Mouse (Mus musculus): ENCODE results near the gene Ppp1r9b. TPM values are rescaled to one million over a fixed set of nuclear protein-coding genes. Genes with fewer than 3 reads are reported as not detected.

Gene Ppp1r9b
- polyA plus RNA-seq, 1 experiment: 29.9 TPM

- no peak overlapping the region for H3K27ac ChIP-seq (ENCODE audit: insufficient read depth, low read depth, low read length)
- DNase-seq: no peak
- no peaks in the 10 kb centered on the region for H3K36me3 ChIP-seq (ENCODE audit: control insufficient read depth, insufficient read depth, low read length)
- H3K4me1 ChIP-seq (ENCODE audit: control insufficient read depth, insufficient read depth, low read length): no peaks in the 10 kb centered on the region
- no peaks in the 10 kb centered on the region for H3K27me3 ChIP-seq (replicated peaks; ENCODE audit: control insufficient read depth, insufficient read depth, low read length)
- 46% methylated on average over 9 of the region's 9 CpGs for WGBS
- TF ChIP-seq CTCF (conservative IDR thresholded peaks at IDR 0.05; ENCODE audit: insufficient read depth, insufficient read length, low read depth, low read length) (no peak), POLR2A (IDR thresholded peaks at IDR 0.05; ENCODE audit: low read depth, low read length) (no peak)
- H3K4me3 ChIP-seq (ENCODE audit: insufficient read depth, low read depth, low read length): no peak overlapping the region
Measured at GRCm38 (mm10) chr11:94978178-94978915, 12.5 kb upstream of the Ppp1r9b start.

GRCm38 (mm10) chr11:94978947-94979346, 11.9 kb upstream of the Ppp1r9b start:
- Histone ChIP-seq H3K4me1 (ENCODE audit: control insufficient read depth, insufficient read depth, low read length) (no peaks in the 10 kb centered on the region), H3K36me3 (ENCODE audit: control insufficient read depth, insufficient read depth, low read length) (no peaks in the 10 kb centered on the region), H3K27ac (ENCODE audit: insufficient read depth, low read depth, low read length) (no peak overlapping the region; the same call in 1 of the 2 replicates), H3K4me3 (ENCODE audit: insufficient read depth, low read depth, low read length) (no peak overlapping the region; the same call in 1 of the 2 replicates), H3K27me3 (replicated peaks; ENCODE audit: control insufficient read depth, insufficient read depth, low read length) (no peaks in the 10 kb centered on the region)
- TF ChIP-seq POLR2A (IDR thresholded peaks at IDR 0.05; ENCODE audit: low read depth, low read length): peak; percentile 37
- peak; percentile 99 for TF ChIP-seq CTCF (conservative IDR thresholded peaks at IDR 0.05; ENCODE audit: insufficient read depth, insufficient read length, low read depth, low read length)
- peak; percentile 98 for DNase-seq
- 1% methylated on average over 20 of the region's 20 CpGs for WGBS

GRCm38 (mm10) chr11:94979462-94980179, 11.2 kb upstream of the Ppp1r9b start:
- TF ChIP-seq POLR2A (IDR thresholded peaks at IDR 0.05; ENCODE audit: low read depth, low read length) (no peak), CTCF (conservative IDR thresholded peaks at IDR 0.05; ENCODE audit: insufficient read depth, insufficient read length, low read depth, low read length) (no peak)
- no peaks in the 10 kb centered on the region for H3K36me3 ChIP-seq (ENCODE audit: control insufficient read depth, insufficient read depth, low read length)
- H3K27me3 ChIP-seq (replicated peaks; ENCODE audit: control insufficient read depth, insufficient read depth, low read length): no peaks in the 10 kb centered on the region
- H3K4me3 ChIP-seq (ENCODE audit: insufficient read depth, low read depth, low read length): no peak overlapping the region
- no peaks in the 10 kb centered on the region for H3K4me1 ChIP-seq (ENCODE audit: control insufficient read depth, insufficient read depth, low read length)
- DNase-seq: no peak
- 71% methylated on average over 11 of the region's 11 CpGs for WGBS
- H3K27ac ChIP-seq (ENCODE audit: insufficient read depth, low read depth, low read length): no peak overlapping the region

- DNase-seq: no peak
- 64% methylated on average over 1 of the region's 1 CpGs for WGBS
- Histone ChIP-seq H3K27ac (ENCODE audit: insufficient read depth, low read depth, low read length) (no peak overlapping the region), H3K36me3 (ENCODE audit: control insufficient read depth, insufficient read depth, low read length) (no peaks in the 10 kb centered on the region), H3K4me1 (ENCODE audit: control insufficient read depth, insufficient read depth, low read length) (peaks cover 16% of the 10 kb centered on the region), H3K4me3 (ENCODE audit: insufficient read depth, low read depth, low read length) (no peak overlapping the region), H3K27me3 (replicated peaks; ENCODE audit: control insufficient read depth, insufficient read depth, low read length) (no peaks in the 10 kb centered on the region)
- no peak for TF ChIP-seq POLR2A (IDR thresholded peaks at IDR 0.05; ENCODE audit: low read depth, low read length)
- no peak for TF ChIP-seq CTCF (conservative IDR thresholded peaks at IDR 0.05; ENCODE audit: insufficient read depth, insufficient read length, low read depth, low read length)
Measured at GRCm38 (mm10) chr11:94985140-94985539, 5.7 kb upstream of the Ppp1r9b start.

GRCm38 (mm10) chr11:94985822-94986221, 5.0 kb upstream of the Ppp1r9b start:
- no peak overlapping the region for H3K4me3 ChIP-seq (ENCODE audit: insufficient read depth, low read depth, low read length)
- WGBS: 76% methylated on average over 5 of the region's 5 CpGs
- DNase-seq: no peak
- H3K27ac ChIP-seq (ENCODE audit: insufficient read depth, low read depth, low read length): no peak overlapping the region
- peaks cover 16% of the 10 kb centered on the region for H3K4me1 ChIP-seq (ENCODE audit: control insufficient read depth, insufficient read depth, low read length)
- H3K36me3 ChIP-seq (ENCODE audit: control insufficient read depth, insufficient read depth, low read length): no peaks in the 10 kb centered on the region
- H3K27me3 ChIP-seq (replicated peaks; ENCODE audit: control insufficient read depth, insufficient read depth, low read length): no peaks in the 10 kb centered on the region
- TF ChIP-seq CTCF (conservative IDR thresholded peaks at IDR 0.05; ENCODE audit: insufficient read depth, insufficient read length, low read depth, low read length) (no peak), POLR2A (IDR thresholded peaks at IDR 0.05; ENCODE audit: low read depth, low read length) (no peak)

- no peak for DNase-seq
- H3K27me3 ChIP-seq (replicated peaks; ENCODE audit: control insufficient read depth, insufficient read depth, low read length): no peaks in the 10 kb centered on the region
- TF ChIP-seq POLR2A (IDR thresholded peaks at IDR 0.05; ENCODE audit: low read depth, low read length) (no peak), CTCF (conservative IDR thresholded peaks at IDR 0.05; ENCODE audit: insufficient read depth, insufficient read length, low read depth, low read length) (no peak)
- H3K4me1 ChIP-seq (ENCODE audit: control insufficient read depth, insufficient read depth, low read length): peaks cover 16% of the 10 kb centered on the region
- H3K36me3 ChIP-seq (ENCODE audit: control insufficient read depth, insufficient read depth, low read length): no peaks in the 10 kb centered on the region
- H3K4me3 ChIP-seq (ENCODE audit: insufficient read depth, low read depth, low read length): no peak overlapping the region
- H3K27ac ChIP-seq (ENCODE audit: insufficient read depth, low read depth, low read length): no peak overlapping the region
- 63% methylated on average over 2 of the region's 2 CpGs for WGBS
Measured at GRCm38 (mm10) chr11:94986435-94986834, 4.4 kb upstream of the Ppp1r9b start.

- no peak for DNase-seq
- Histone ChIP-seq H3K27ac (ENCODE audit: insufficient read depth, low read depth, low read length) (peak overlapping the region; percentile 26), H3K36me3 (ENCODE audit: control insufficient read depth, insufficient read depth, low read length) (no peaks in the 10 kb centered on the region), H3K4me1 (ENCODE audit: control insufficient read depth, insufficient read depth, low read length) (peaks cover 16% of the 10 kb centered on the region), H3K4me3 (ENCODE audit: insufficient read depth, low read depth, low read length) (no peak overlapping the region), H3K27me3 (replicated peaks; ENCODE audit: control insufficient read depth, insufficient read depth, low read length) (no peaks in the 10 kb centered on the region)
- WGBS: 38% methylated on average over 6 of the region's 6 CpGs
- no peak for TF ChIP-seq CTCF (conservative IDR thresholded peaks at IDR 0.05; ENCODE audit: insufficient read depth, insufficient read length, low read depth, low read length)
- TF ChIP-seq POLR2A (IDR thresholded peaks at IDR 0.05; ENCODE audit: low read depth, low read length): no peak
Measured at GRCm38 (mm10) chr11:94987341-94987740, 3.5 kb upstream of the Ppp1r9b start.

Measured in kidney, adult 2 months (tissue).